Mouse (Mus musculus) cerebellum, postnatal 36 days (tissue): Measurements from ENCODE around the gene Gm10643.

Experiments used
- DNase-seq, 2 experiments: peaks; one replicate each; pipeline ENCODE4 v3.0.0; 2021 to 2022; ENCODE audit warnings: mixed read lengths in 2 of 2

Gene Gm10643

GRCm38 (mm10) chr8:84065037-84065436, at the start of gene Gm10643:
TSS of gene Gm10643 (minus strand) at chr8:84065137.
- DNase-seq, result no peak

DNA sequence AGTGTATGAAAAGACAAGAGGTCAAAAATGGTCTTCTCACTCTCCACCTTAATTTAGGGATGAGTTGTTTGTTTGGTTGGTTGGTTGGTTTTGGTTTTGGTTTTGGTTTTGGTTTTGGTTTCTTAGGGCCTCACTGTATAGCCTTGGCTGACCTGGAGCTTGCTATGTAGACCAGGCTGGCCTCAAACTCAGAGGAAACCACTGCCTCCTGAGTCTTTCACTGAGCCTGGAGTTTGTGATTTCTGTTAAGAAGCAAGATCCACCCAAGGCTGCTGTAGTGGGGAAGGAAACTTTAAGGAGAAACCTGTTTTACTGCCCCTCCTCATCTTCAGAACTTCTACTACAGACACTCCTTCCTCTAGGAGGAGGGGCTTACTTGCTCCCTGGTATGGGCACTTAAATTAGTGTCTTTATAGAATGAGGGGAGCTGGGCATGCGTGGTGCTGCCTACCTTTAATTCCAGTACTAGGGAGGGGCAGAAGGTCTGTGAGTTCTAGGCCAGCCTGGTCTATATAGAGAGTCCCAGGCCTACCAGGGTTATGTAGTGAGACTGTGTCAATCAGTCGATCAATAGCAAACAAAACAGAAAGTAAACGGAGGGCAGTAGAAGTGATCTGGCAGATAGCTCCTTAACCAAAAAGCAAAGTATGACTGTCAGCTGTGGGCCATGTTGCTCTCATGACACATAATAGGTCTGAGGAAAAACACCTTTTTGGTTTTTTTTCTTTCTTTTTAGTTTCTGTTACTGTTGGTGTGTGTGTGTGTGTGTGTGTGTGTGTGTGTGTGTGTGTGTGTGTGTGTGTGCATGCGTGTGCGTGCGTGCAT, 41.5 kb upstream of the Gm10643 start:
- DNase-seq, result no peak

DNA sequence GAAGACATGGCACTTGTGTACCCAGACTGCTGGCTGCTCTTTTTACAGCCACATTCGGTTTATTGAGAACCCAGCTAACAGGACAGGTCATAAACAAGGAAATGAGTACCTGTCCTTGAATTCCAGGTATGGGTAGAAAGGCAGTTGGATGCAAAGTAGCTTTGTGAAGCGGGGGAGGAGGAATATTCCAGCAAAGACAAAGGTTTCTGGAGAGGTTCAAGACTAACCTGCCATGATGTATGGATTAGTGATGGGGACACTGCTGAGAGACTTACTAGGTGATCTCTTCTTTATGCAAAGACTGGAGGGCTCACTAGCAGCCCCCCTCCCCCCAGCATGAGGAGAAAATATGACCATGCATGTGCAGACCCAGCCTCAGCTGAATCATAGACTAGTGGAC, 40.7 kb upstream of the Gm10643 start:
- DNase-seq, result no peak

DNA sequence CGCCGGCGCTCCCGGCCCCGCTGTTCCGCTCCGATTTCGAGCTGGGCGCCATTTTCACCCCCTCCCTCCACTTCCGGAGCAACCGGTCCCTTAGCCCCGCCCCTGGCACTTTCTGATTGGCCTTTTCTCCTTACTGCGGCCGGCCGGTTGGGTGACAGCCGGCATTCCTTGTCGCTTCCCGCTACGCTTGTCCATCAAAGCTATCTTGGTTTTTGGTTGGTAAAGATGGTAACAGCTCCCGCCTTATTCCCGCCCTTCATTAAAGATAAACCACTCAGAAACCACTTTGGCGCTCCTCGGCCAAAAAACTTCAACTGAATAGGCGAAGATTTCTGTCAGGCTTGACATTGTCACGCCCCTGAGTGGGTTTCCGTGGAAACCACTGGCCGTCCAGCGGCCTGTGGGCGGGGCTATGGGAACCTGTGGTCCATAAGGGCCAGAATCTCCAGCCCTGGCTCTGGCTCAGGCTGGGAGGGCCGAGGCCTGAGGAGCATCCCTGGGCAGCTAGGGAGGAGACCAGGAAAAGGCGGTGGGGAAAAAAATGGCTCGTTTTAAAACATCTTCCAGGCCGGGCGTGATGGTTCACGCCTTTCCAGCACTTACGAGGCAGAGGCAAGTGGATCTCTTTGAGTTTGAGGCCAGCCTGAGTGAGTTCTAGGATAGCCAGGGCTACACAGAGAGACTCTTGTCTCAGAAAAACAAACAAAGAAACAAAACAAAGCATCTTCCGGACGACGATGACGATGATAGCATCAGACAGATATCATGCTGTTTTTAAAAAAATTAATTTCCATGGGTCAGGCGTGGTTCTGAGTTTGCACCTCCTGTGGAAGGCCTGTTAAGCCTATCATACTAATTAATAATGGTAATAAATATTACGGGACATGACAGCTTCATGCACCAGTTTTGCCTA, 40.0 kb upstream of the Gm10643 start, which contains the start of gene Dcaf15:
TSS of gene Dcaf15 (minus strand) at position 72 of the 913 bp plus-strand sequence.
- peak; percentile 98 for DNase-seq

DNA sequence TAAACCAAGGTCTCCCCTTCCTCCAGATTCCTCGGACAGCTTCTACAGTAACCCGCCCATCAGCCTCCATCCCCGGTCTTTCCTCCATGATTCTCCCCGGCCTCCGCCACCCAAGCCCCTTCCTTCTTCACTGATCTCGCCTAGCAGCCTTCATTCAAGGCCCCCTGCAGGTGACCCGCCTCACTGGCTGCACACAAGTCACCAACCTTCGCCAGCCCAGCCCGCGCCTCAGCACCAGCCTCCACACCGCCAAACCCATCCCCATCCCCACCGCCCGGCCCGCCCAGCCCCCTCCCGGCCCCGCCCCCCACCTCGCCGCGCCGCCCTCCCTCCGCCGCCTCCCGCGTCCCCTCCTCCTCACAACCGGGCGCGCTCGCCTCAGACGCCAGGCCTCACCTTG, 39.3 kb upstream of the Gm10643 start:
- DNase-seq, result peak in 1 of 2 experiments; percentile 64

DNA sequence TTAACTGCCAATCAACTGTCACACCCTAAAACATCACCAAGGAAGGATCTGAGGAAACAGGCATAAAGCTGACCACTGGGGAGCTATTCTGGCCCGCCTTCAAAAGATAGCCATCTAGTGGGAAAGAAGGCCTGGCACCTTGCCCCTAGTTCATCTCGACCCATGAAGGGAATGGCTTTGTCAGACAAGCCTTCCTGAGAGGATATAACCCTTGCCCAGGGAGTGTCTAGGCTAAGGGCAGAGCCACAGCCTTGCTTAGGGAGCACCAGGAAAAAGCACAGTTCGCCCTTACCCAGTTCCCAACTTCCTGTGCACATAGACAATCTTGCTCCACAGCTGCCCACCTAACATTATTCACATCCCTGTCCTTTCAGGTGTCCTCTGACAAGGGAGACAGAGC, 38.7 kb upstream of the Gm10643 start:
- DNase-seq, result peak in 1 of 2 experiments; percentile 30

DNA sequence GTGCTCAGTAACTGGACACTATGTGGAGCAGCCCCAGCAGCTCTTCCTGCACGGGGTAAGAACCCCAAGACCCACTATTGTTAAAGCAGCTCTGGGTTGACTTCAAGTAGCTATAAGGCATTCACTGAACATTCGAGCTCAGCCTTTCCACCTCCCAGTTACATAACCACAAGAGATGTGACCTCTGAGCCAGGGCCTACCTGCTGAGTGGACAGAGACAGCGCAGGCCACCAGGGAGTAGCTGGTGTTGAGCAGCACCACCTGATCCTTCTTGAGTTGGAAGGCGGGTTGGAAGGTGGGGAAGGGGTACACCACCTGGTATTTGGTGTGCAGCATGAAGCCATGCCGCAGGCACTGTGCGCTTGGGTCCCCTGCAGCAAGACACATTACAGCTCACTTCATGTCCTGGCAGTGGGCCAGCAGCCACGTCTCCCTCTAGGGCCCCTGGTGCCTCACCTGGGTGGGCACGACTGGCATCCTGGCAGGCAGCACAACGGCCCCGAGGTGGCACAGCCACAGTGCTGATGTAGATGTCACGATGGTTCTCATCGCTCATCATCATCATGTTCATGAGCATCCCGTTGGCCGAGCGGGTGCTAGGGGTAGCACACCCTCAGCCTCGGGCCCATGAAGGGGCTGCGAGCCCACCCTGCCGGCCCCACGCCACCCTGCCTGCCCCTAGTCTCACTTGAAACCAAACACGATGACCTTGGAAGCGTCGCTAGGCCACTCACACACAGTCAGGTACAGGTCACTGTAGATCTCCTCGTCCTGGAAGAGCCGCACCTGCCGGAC, 36.7 kb upstream of the Gm10643 start:
- DNase-seq, result peak in 1 of 2 experiments; percentile 5

DNA sequence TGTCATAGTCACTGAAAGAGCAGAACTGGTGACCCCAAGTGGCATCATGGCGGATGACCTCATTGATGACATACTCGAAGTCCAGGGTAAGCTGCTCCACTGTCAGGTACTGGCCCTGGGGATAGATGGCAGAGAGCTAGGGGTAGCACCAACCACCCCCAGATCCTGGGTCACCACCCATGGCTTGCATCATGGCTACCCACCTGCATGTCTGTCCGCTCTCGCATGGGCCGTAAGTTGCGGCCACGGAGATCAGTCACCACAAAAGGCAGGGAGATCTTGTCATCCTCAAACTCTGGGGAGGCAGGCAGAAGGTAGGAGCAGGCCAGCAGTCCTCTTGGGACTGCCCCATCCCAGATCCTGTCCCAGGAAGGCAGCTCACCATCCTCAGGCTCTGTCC, 33.4 kb upstream of the Gm10643 start:
- DNase-seq, result no peak

DNA sequence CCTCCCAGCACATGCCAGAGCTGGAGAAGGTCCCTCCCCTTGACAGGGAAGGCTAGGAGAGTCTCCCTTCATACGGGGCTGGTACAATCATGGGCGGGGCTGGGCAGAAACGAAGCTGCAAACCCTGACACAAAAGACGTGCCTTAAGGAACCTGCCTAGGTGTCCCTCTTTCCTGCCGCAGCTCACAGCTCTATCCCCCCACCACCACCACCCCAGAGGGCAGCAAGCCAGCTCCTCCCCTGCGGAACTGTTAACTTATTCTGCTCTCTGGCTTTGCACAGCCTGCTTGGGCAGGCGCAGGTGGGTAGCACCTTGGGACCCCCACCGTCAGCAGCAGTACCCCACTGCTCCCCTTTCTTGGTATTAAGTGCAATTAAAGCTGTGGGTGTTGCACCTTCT, 31.1 kb upstream of the Gm10643 start:
- DNase-seq, result peak in 1 of 2 experiments; percentile 2

GRCm38 (mm10) chr8:84090585-84090984, 25.6 kb upstream of the Gm10643 start:
- no peak for DNase-seq

- no peak for DNase-seq
These were observed 24.3 kb upstream of the Gm10643 start for GRCm38 (mm10) chr8:84089277-84089676.

DNA sequence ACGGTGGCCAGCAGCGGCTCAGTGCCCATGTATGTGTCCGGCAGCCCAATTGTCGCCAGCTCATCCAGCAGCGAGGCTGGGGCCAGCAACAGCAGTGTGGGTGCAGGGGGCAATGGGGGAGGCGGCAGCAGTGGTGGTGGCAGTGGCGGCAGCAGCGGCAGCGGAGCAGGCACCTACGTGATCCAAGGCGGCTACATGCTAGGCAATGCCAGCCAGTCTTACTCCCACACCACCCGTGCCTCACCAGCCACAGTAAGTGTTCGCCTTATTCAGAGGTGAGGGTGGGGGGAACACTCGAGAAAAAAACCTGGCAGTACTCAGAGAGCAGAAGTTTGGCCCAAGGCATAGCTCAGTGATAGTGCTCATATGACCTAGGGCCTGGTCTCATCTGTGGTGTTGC, 22.9 kb upstream of the Gm10643 start:
- DNase-seq, result no peak

- no peak for DNase-seq
These were observed 22.2 kb upstream of the Gm10643 start for GRCm38 (mm10) chr8:84087156-84087555.

DNA sequence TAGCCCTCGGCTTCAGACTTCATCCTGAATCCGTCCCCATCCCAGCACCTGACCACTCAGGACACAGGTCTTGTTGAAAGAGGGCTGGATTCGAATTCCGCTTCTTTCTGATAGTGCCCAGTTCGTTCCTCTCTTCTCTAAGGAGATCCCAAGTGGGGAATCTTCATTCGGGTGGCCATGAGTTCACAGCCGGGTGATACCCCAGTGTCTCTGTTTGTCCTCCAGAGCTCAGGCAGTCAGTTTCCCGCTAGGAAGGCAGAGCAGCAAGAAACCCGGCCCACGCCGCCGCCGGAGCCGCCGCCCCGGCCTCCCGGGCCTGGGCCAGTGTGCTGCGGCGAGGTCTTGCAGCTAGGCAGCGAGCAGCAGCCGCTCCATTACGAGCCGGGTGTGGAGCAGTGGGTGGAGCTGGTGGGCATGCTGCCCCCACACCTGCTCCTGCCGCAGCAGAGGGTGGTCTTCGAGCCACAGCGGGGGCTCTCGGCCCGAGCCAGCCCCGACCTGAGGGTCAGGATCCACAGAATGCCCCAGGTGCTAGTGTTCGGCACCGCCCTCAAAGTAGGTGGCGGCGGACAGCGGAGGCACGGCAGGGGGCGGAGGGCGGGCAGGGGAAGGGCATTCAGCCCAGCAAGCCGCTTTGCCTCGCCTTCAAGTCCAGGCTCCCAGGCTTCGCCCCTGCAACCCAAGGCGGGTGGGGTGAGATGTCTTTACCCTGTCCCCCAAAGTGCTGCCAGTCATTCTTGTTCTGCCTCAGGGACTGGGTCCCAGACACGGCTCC, 19.6 kb upstream of the Gm10643 start:
- DNase-seq, result no peak

- DNase-seq, result no peak
These were observed 18.9 kb upstream of the Gm10643 start for GRCm38 (mm10) chr8:84083829-84084241.

DNA sequence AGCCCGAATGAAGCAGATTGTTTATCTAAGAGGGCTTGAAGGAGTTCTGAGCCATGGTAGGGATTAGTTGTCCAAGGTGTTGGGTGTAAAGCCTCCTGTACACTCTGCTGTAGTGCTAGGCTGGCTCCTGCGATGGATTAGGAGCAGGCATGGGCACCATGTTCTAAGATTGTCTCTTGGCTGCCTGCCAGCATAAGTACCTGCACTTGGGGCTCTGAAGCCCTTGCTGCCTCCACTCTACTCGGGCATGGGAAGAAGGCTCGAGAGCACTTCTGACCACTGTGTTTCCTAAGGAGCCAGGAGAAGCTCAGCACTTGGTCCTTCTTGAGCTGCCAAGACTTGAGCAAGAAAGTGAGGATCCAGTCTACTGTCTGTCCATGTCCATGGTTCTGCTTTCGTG, 14.3 kb upstream of the Gm10643 start:
- DNase-seq, result no peak

DNA sequence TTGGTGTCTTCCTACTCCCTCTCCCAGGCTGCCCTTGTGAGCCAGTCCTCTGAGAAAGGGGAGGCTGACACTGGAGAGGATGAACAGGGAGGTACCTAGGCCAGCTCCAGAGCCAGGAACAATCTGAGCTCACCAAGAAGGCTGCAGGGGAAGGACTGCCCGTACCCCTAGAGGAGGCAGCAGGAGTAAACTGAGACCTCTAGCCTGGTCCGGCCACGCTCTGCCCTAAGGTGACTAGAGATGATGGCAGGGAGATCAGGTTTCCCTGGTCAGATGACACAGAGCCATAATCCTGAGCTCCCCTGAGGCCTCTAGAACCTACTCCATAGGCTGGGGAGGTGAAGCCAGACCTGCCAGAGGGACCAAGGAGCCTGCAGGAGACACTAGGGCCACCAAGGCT, 11.9 kb upstream of the Gm10643 start:
- DNase-seq, result no peak

GRCm38 (mm10) chr8:84076412-84076811, 11.5 kb upstream of the Gm10643 start:
- no peak for DNase-seq

DNA sequence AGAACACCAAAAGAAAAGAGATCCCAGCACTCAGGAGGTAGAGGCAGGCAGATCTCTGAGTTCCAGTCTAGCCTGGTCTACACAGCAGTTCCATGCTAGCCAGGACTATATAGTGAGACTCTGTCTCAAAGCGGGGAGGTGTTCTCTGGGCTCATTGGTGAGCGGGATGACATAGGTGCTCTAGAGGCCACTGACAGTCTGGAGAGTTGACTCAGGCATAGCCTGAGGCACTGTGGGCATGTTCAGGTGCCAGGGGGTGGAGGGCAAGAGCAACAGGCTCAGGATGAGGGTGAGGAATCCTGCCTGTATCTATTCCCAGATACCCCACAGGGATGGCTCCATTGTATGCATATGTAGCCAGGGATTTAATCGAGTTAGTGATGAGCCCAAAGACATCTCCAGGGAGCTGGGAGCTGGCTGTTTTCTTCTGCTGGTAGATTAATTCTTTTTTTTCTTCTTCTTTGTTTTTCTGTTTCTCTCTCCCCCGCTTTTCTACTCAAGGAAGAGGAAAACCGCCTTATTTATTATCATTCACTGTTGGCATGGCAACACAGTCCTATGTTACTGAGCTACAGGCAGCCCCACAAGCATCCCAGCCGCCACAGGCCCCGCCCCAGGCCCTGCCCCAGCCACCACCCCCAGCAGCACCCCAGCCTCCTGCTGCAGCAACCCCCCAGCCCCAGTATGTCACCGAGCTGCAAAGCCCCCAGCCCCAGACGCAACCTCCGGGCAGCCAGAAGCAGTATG, 8.5 kb upstream of the Gm10643 start:
- DNase-seq, result no peak

GRCm38 (mm10) chr8:84072321-84072720, 7.4 kb upstream of the Gm10643 start:
- no peak for DNase-seq

- no peak for DNase-seq
These were observed 7.0 kb upstream of the Gm10643 start for GRCm38 (mm10) chr8:84071921-84072320.
